Mouse (Mus musculus) G1E (cell line): ENCODE data around the gene Snrnp25.

Experiments used
- CTCF ChIP-seq: IDR thresholded peaks from 2 replicates; pipeline ENCODE4 v1.5.1; 2012; ENCODE audit warnings: low read depth, low read length, inconsistent platforms, mixed read lengths
- GATA1 ChIP-seq: IDR thresholded peaks from 2 replicates; pipeline ENCODE4 v1.6.1; 2012; ENCODE audit warnings: borderline replicate concordance, low read length, inconsistent platforms, mixed read lengths
- POLR2AphosphoS5 ChIP-seq: IDR thresholded peaks from 2 replicates; pipeline ENCODE4 v1.6.1; 2012; ENCODE audit warnings: low read depth, low read length, inconsistent platforms; ENCODE audit not compliant: insufficient replicate concordance
- TAL1 ChIP-seq: conservative IDR thresholded peaks from 2 replicates; pipeline ENCODE4 v1.6.1; 2012; ENCODE audit warnings: low read depth, low read length, inconsistent platforms, mixed read lengths

DNA sequence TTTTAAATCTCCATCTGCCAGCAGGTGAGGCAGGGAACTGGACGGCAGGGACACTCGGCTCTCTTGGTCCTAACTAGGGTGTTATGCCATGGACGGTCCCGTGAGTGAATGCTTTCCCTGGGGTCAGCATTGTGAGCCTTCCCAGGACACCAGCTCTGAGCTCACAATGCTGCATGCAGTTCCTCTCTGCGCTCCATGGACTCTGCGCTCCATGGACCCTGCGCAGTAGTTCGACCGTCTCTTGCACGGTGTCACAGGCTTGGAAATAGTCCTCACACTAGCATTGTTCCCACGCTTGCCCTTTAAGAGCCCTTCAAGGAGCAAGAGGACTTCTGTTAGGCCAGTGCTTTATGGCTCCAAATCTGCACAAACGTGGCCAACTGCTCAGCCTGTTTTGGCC lies 16.3 kb upstream of the Snrnp25 start:
- TF ChIP-seq CTCF (no peak), GATA1 (no peak), TAL1 (no peak), POLR2AphosphoS5 (no peak)
